Comparison of ENCODE assay signal across 14 mouse cellular contexts in the genomic region with DNA sequence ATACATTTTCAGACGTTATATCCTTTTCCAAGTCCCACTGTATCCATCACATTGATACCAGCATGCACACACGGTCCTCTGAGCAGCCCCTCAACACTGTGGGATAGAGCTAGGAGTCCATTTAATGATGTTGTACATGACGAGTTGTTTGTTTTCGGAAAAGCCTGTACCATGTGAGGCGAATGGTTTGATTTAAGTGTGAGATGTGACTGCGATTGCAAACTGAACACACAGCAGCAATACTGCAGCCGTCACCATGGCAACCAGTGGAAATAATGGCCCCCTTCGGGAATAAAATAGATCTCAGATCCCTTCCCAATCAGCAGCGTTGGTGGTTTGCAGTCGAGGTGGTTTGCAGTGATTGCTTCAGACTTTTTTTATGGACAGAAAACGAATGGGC.
DNase-seq lines count a peak whose midpoint lies in the region; ATAC-seq and TF ChIP-seq lines count a peak whose summit lies in the region.
"Had no signal": no experiment of that assay in that cellular context is flagged by ENCODE, and none has a peak within 500 bp of the region (broad histone marks: within the 10 kb centered on the region; RNA-seq: fewer than 3 reads in every experiment).

No protein-coding gene starts in this region.

- no peak for TF ChIP-seq EP300 in liver, postnatal 0 days (IDR thresholded peaks at IDR 0.05; ENCODE audit: low read depth)

- no peak for TF ChIP-seq POLR2A in kidney, adult 2 months (IDR thresholded peaks at IDR 0.05; ENCODE audit: low read depth, low read length)

- 42% methylated on average over 11 of the region's 11 CpGs for WGBS in forebrain, embryonic 13.5 days
- WGBS in forebrain, embryonic 11.5 days, result 67% methylated on average over 11 of the region's 11 CpGs
- 23% methylated on average over 11 of the region's 11 CpGs for WGBS in forebrain, postnatal 0 days
- 77% methylated on average over 11 of the region's 11 CpGs for WGBS in liver, postnatal 0 days (ENCODE audit: insufficient replicate concordance)
- 83% methylated on average over 11 of the region's 11 CpGs for whole genome bisulfite sequencing in kidney, adult 2 months

- no peak overlapping the region for H3K9ac ChIP-seq in forebrain, embryonic 13.5 days
- H3K9ac ChIP-seq in forebrain, embryonic 11.5 days (ENCODE audit: low read length), result no peak overlapping the region
- peak overlapping the region; percentile 11; the same call in 1 of the 2 replicates for H3K9ac ChIP-seq in forebrain, postnatal 0 days
- no peak overlapping the region for H3K9ac ChIP-seq in liver, postnatal 0 days (replicated peaks)
- H3K9ac ChIP-seq: liver, embryonic 15.5 days had no signal

- intact Hi-C loops in left cerebral cortex, postnatal 25 days (cut with DNase I), result no loop called here

- H3K4me3 ChIP-seq in forebrain, embryonic 13.5 days, result no peak overlapping the region
- H3K4me3 ChIP-seq in forebrain, embryonic 11.5 days (ENCODE audit: low read depth, low read length), result no peak overlapping the region
- H3K4me3 ChIP-seq in forebrain, postnatal 0 days (ENCODE audit: low read depth, low read length), result no peak overlapping the region
- no peak overlapping the region for H3K4me3 ChIP-seq in liver, postnatal 0 days (ENCODE audit: low read depth, low read length)
- no peak overlapping the region for H3K4me3 ChIP-seq in kidney, adult 2 months (ENCODE audit: insufficient read depth, low read depth, low read length)
- H3K4me3 ChIP-seq: left cerebral cortex, adult 2 months; liver, embryonic 15.5 days had no signal

- TF ChIP-seq CTCF in forebrain, postnatal 0 days (IDR thresholded peaks at IDR 0.05; ENCODE audit: low read depth), result no peak
- no peak for TF ChIP-seq CTCF in liver, postnatal 0 days (IDR thresholded peaks at IDR 0.05; ENCODE audit: low read depth)
- TF ChIP-seq CTCF in kidney, adult 2 months (conservative IDR thresholded peaks at IDR 0.05; ENCODE audit: insufficient read depth, insufficient read length, low read depth, low read length), result no peak

- no peak overlapping the region for H3K4me2 ChIP-seq in forebrain, embryonic 13.5 days
- H3K4me2 ChIP-seq in forebrain, embryonic 11.5 days (ENCODE audit: low read depth, low read length, severe bottlenecking), result no peak overlapping the region
- peak overlapping the region; percentile 18; the same call in 1 of the 2 replicates for H3K4me2 ChIP-seq in forebrain, postnatal 0 days (ENCODE audit: low read depth)
- no peak overlapping the region for H3K4me2 ChIP-seq in liver, postnatal 0 days (ENCODE audit: low read depth, low read length)
- H3K4me2 ChIP-seq: liver, embryonic 15.5 days had no signal

- H3K4me1 ChIP-seq in forebrain, embryonic 13.5 days, result peaks cover 20% of the 10 kb centered on the region
- H3K4me1 ChIP-seq in forebrain, embryonic 11.5 days (replicated peaks; ENCODE audit: control insufficient read depth, insufficient read depth, low read length), result no peaks in the 10 kb centered on the region; the same call in 1 of the 2 replicates
- peaks cover 6% of the 10 kb centered on the region; the same call in 1 of the 2 replicates for H3K4me1 ChIP-seq in forebrain, postnatal 0 days (ENCODE audit: insufficient read depth)
- H3K4me1 ChIP-seq in liver, postnatal 0 days (ENCODE audit: insufficient read depth), result no peaks in the 10 kb centered on the region
- no peaks in the 10 kb centered on the region for H3K4me1 ChIP-seq in kidney, adult 2 months (ENCODE audit: control insufficient read depth, insufficient read depth, low read length)
- H3K4me1 ChIP-seq: liver, embryonic 15.5 days had no signal

- H3K9me3 ChIP-seq in forebrain, embryonic 13.5 days (replicated peaks), result no peaks in the 10 kb centered on the region
- H3K9me3 ChIP-seq in forebrain, embryonic 11.5 days (ENCODE audit: control insufficient read depth, low read length), result no peaks in the 10 kb centered on the region; the same call in 1 of the 2 replicates
- no peaks in the 10 kb centered on the region for H3K9me3 ChIP-seq in forebrain, postnatal 0 days (ENCODE audit: low read length)
- no peaks in the 10 kb centered on the region for H3K9me3 ChIP-seq in liver, postnatal 0 days (ENCODE audit: low read length)
- H3K9me3 ChIP-seq: liver, embryonic 15.5 days had no signal

- no peaks in the 10 kb centered on the region for H3K36me3 ChIP-seq in forebrain, embryonic 13.5 days (ENCODE audit: poor library complexity, severe bottlenecking)
- H3K36me3 ChIP-seq in forebrain, embryonic 11.5 days (ENCODE audit: control insufficient read depth, insufficient read depth, low read length), result no peaks in the 10 kb centered on the region
- H3K36me3 ChIP-seq in forebrain, postnatal 0 days (ENCODE audit: insufficient read depth), result no peaks in the 10 kb centered on the region
- no peaks in the 10 kb centered on the region for H3K36me3 ChIP-seq in liver, postnatal 0 days (replicated peaks; ENCODE audit: insufficient read depth, low read length)
- H3K36me3 ChIP-seq in kidney, adult 2 months (ENCODE audit: control insufficient read depth, insufficient read depth, low read length), result no peaks in the 10 kb centered on the region
- H3K36me3 ChIP-seq: liver, embryonic 15.5 days had no signal

- ATAC-seq in forebrain, embryonic 13.5 days, result 0 out of 2 replicates have a peak, but pooled peaks have one; percentile 24
- ATAC-seq in forebrain, embryonic 11.5 days (replicated peaks; ENCODE audit: low FRiP score), result no peak
- ATAC-seq in forebrain, postnatal 0 days, result peak; percentile 79
- ATAC-seq in megakaryocyte progenitor cell, adult 5-6 weeks (replicated peaks; ENCODE audit: poor library complexity), result no peak
- ATAC-seq in liver, postnatal 0 days, result no peak

- no peak for DNase-seq in forebrain, embryonic 11.5 days (ENCODE audit: low spot score)
- peak; percentile 83 for DNase-seq in forebrain, postnatal 0 days
- peak; percentile 46 to 59 for DNase-seq in left cerebral cortex, postnatal 25 days (ENCODE audit: low spot score in 2 of 2)
- DNase-seq in right cerebral cortex, postnatal 10 days (ENCODE audit: low spot score in 2 of 2), result peak; percentile 84 to 88
- no peak for DNase-seq in liver, postnatal 0 days
- DNase-seq in kidney, adult 2 months, result no peak
- DNase-seq: heart, adult 11 months; heart, postnatal 14 days; kidney, adult 9 months; thymus, postnatal 4 days had no signal

- H3K27ac ChIP-seq in forebrain, embryonic 13.5 days, result peak overlapping the region; percentile 20; the same call in 1 of the 2 replicates
- no peak overlapping the region for H3K27ac ChIP-seq in forebrain, embryonic 11.5 days (ENCODE audit: low read depth, low read length)
- H3K27ac ChIP-seq in forebrain, postnatal 0 days (ENCODE audit: low read depth, low read length), result peak overlapping the region; percentile 75
- no peak overlapping the region for H3K27ac ChIP-seq in liver, postnatal 0 days (ENCODE audit: low read depth)
- H3K27ac ChIP-seq in kidney, adult 2 months (ENCODE audit: insufficient read depth, low read depth, low read length), result no peak overlapping the region
- H3K27ac ChIP-seq: left cerebral cortex, adult 2 months; liver, embryonic 15.5 days had no signal

- H3K27me3 ChIP-seq in forebrain, embryonic 13.5 days, result no peaks in the 10 kb centered on the region
- no peaks in the 10 kb centered on the region for H3K27me3 ChIP-seq in forebrain, embryonic 11.5 days (ENCODE audit: control insufficient read depth, insufficient read depth, low read length)
- no peaks in the 10 kb centered on the region for H3K27me3 ChIP-seq in forebrain, postnatal 0 days (ENCODE audit: insufficient read depth, low read length)
- no peaks in the 10 kb centered on the region for H3K27me3 ChIP-seq in liver, postnatal 0 days (ENCODE audit: insufficient read depth, low read length)
- H3K27me3 ChIP-seq in kidney, adult 2 months (replicated peaks; ENCODE audit: control insufficient read depth, insufficient read depth, low read length), result no peaks in the 10 kb centered on the region
- H3K27me3 ChIP-seq: liver, embryonic 15.5 days had no signal

Comparison
In these comparisons a context has a peak if more than half of its experiments do, and no peak if none do; other contexts are left out.
1. ATAC-seq: peak in forebrain, embryonic 13.5 days (single experiment) and forebrain, postnatal 0 days (single experiment); none in forebrain, embryonic 11.5 days (single experiment), megakaryocyte progenitor cell, adult 5-6 weeks (single experiment) and liver, postnatal 0 days (single experiment).
2. H3K27ac ChIP-seq: peak in forebrain, embryonic 13.5 days (single experiment) and forebrain, postnatal 0 days (single experiment); none in forebrain, embryonic 11.5 days (single experiment), liver, postnatal 0 days (single experiment) and kidney, adult 2 months (single experiment).
3. DNase-seq: peak in forebrain, postnatal 0 days (single experiment), left cerebral cortex, postnatal 25 days (2 of 2) and right cerebral cortex, postnatal 10 days (2 of 2); none in forebrain, embryonic 11.5 days (single experiment), liver, postnatal 0 days (single experiment) and kidney, adult 2 months (single experiment).